20 mouse cellular contexts compared by ENCODE assay signal in genomic region chr12:77195044-77195443, GRCm38 (mm10). TPM values are rescaled to one million over a fixed set of nuclear protein-coding genes. Genes with fewer than 3 reads are reported as not detected.
DNase-seq lines count a peak whose midpoint lies in the region; ATAC-seq and TF ChIP-seq lines count a peak whose summit lies in the region.
"Had no signal": no experiment of that assay in that cellular context is flagged by ENCODE, and none has a peak within 500 bp of the region (broad histone marks: within the 10 kb centered on the region; RNA-seq: fewer than 3 reads in every experiment).

No protein-coding gene starts in this region.

- no peak overlapping the region for H3K9ac ChIP-seq in stomach, postnatal 0 days (ENCODE audit: low read length)
- H3K9ac ChIP-seq: embryonic facial prominence, embryonic 12.5 days; heart, embryonic 13.5 days; kidney, embryonic 15.5 days; liver, embryonic 13.5 days had no signal

- no peaks in the 10 kb centered on the region for H3K4me1 ChIP-seq in stomach, postnatal 0 days (replicated peaks; ENCODE audit: control insufficient read depth, insufficient read depth)
- H3K4me1 ChIP-seq: embryonic facial prominence, embryonic 12.5 days; kidney, embryonic 15.5 days had no signal

- no peak for TF ChIP-seq CTCF in stomach, postnatal 0 days (IDR thresholded peaks at IDR 0.05; ENCODE audit: low read depth)

- no peak overlapping the region for H3K4me3 ChIP-seq in stomach, postnatal 0 days (ENCODE audit: low read depth, low read length)
- H3K4me3 ChIP-seq: embryonic facial prominence, embryonic 12.5 days; heart, embryonic 13.5 days; kidney, embryonic 15.5 days; liver, embryonic 13.5 days had no signal

- no peaks in the 10 kb centered on the region for H3K36me3 ChIP-seq in stomach, postnatal 0 days (ENCODE audit: control insufficient read depth, insufficient read depth, low read length)
- H3K36me3 ChIP-seq: embryonic facial prominence, embryonic 12.5 days; heart, embryonic 13.5 days; kidney, embryonic 15.5 days; liver, embryonic 13.5 days had no signal

- no peaks in the 10 kb centered on the region for H3K27me3 ChIP-seq in stomach, postnatal 0 days (ENCODE audit: control insufficient read depth, insufficient read depth, low read length)
- H3K27me3 ChIP-seq: embryonic facial prominence, embryonic 12.5 days; heart, embryonic 13.5 days; kidney, embryonic 15.5 days; liver, embryonic 13.5 days had no signal

- H3K4me2 ChIP-seq in stomach, postnatal 0 days (replicated peaks; ENCODE audit: low read depth): no peak overlapping the region
- H3K4me2 ChIP-seq: embryonic facial prominence, embryonic 12.5 days; heart, embryonic 13.5 days; kidney, embryonic 15.5 days; liver, embryonic 13.5 days had no signal

- TF ChIP-seq EP300 in stomach, postnatal 0 days (optimal IDR thresholded peaks at IDR 0.05): no peak

- no peaks in the 10 kb centered on the region for H3K9me3 ChIP-seq in stomach, postnatal 0 days (ENCODE audit: control insufficient read depth, low read length)
- H3K9me3 ChIP-seq: kidney, embryonic 15.5 days; liver, embryonic 13.5 days had no signal

- 37% methylated on average over 2 of the region's 2 CpGs for WGBS in stomach, postnatal 0 days

- ATAC-seq in stomach, postnatal 0 days (ENCODE audit: low FRiP score, low TSS enrichment): peak; percentile 85
- ATAC-seq: CD4-positive, CD25-positive, alpha-beta regulatory T cell, adult 4 months; forebrain, embryonic 16.5 days; hindbrain, postnatal 0 days had no signal

- peak; percentile 28 for DNase-seq in thymus, postnatal 0 days (ENCODE audit: low spot score)
- no peak for DNase-seq in thymus, adult 18-20 months
- peak; percentile 73 for DNase-seq in MEL-GATA-1-ER (ENCODE audit: extremely low read depth, low read depth)
- DNase-seq in lung, postnatal 10 days: peak; percentile 29
- peak; percentile 75 for DNase-seq in stomach, postnatal 0 days (ENCODE audit: low spot score)
- no peak for DNase-seq in ovary, postnatal 10 days (ENCODE audit: low spot score)
- no peak for DNase-seq in kidney, adult 18-20 months
- DNase-seq: adrenal gland, postnatal 10 days; cerebellum, adult 11 months; heart, postnatal 36 days; layer of hippocampus, postnatal 36 days; liver, embryonic 13.5 days; midbrain, embryonic 14.5 days; retina, postnatal 1 day had no signal

- peak overlapping the region; percentile 72 for H3K27ac ChIP-seq in stomach, postnatal 0 days (replicated peaks)
- H3K27ac ChIP-seq: embryonic facial prominence, embryonic 12.5 days; heart, embryonic 13.5 days; hindbrain, postnatal 0 days; kidney, embryonic 15.5 days; liver, embryonic 13.5 days had no signal

RNA-seq across cellular contexts. Expression of gene Fut8, which starts 42.9 kb away (rescaled TPM):
- polyA plus RNA-seq in thymus, postnatal 0 days (2015; fragmentation: Nextera tagmentation; extraction: Ambion mirVana): 36.5 and 36.6 TPM in 2 replicates
- 28.6 and 29.5 TPM in 2 replicates for polyA plus RNA-seq in stomach, postnatal 0 days (2015; fragmentation: Nextera tagmentation; extraction: Ambion mirVana)

Comparison
In these comparisons a context has a peak if more than half of its experiments do, and no peak if none do; other contexts are left out.
1. DNase-seq: peak in thymus, postnatal 0 days (single experiment), MEL-GATA-1-ER (single experiment), lung, postnatal 10 days (single experiment) and stomach, postnatal 0 days (single experiment); none in thymus, adult 18-20 months (0 of 2), ovary, postnatal 10 days (single experiment) and kidney, adult 18-20 months (single experiment).